ENCODE assay signal across 8 mouse cellular contexts in the genomic region with DNA sequence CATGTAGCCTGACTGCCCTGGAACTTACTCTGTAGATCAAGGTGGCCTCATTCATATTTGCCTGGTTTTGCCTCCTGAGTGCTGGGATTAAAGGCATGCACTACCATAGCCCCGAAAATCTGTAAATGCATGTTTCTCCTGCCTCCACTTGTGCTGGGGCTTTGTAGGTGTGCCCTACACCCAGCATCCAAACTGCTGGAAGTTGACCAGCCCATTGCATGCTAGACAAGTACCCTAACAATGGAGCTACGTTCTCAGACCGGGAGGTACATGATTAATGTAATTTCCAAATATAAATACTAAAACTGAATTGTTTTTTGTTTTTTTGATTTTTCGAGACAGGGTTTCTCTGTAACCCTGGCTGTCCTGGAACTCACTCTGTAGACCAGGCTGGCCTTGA. TPM values are rescaled to one million over a fixed set of nuclear protein-coding genes. Genes with fewer than 3 reads are reported as not detected.
A peak's percentile ranks its signal among the peaks of the same experiment; 100 is the strongest.
DNase-seq lines count a peak whose midpoint lies in the region; ATAC-seq and TF ChIP-seq lines count a peak whose summit lies in the region.

No protein-coding gene starts in this region.

- no peak for TF ChIP-seq CTCF in layer of hippocampus, adult 2 months (conservative IDR thresholded peaks at IDR 0.05)

- H3K4me1 ChIP-seq in embryonic facial prominence, embryonic 15.5 days: peaks cover 19% of the 10 kb centered on the region
- peaks cover 20% of the 10 kb centered on the region for H3K4me1 ChIP-seq in intestine, embryonic 16.5 days (ENCODE audit: control insufficient read depth, insufficient read depth, low read length)
- peaks cover 23% of the 10 kb centered on the region for H3K4me1 ChIP-seq in neural tube, embryonic 12.5 days

- 44% methylated on average over 4 of the region's 4 CpGs for WGBS in embryonic facial prominence, embryonic 15.5 days
- WGBS in intestine, embryonic 16.5 days: 33% methylated on average over 4 of the region's 4 CpGs
- 63% methylated on average over 4 of the region's 4 CpGs for WGBS in neural tube, embryonic 12.5 days

- no peaks in the 10 kb centered on the region for H3K27me3 ChIP-seq in embryonic facial prominence, embryonic 15.5 days
- H3K27me3 ChIP-seq in intestine, embryonic 16.5 days (replicated peaks; ENCODE audit: control insufficient read depth, insufficient read depth, low read length): no peaks in the 10 kb centered on the region
- no peaks in the 10 kb centered on the region for H3K27me3 ChIP-seq in neural tube, embryonic 12.5 days (replicated peaks)

- H3K9me3 ChIP-seq in embryonic facial prominence, embryonic 15.5 days (replicated peaks): no peaks in the 10 kb centered on the region
- no peaks in the 10 kb centered on the region for H3K9me3 ChIP-seq in intestine, embryonic 16.5 days (ENCODE audit: control insufficient read depth, low read length)
- no peaks in the 10 kb centered on the region for H3K9me3 ChIP-seq in neural tube, embryonic 12.5 days

- no peak for DNase-seq in layer of hippocampus, adult 2 months (ENCODE audit: low spot score in 2 of 2)
- no peak for DNase-seq in layer of hippocampus, postnatal 14 days (ENCODE audit: low spot score in 2 of 2)
- no peak for DNase-seq in layer of hippocampus, adult 9-10 months (ENCODE audit: low spot score)
- DNase-seq in Muller cell, postnatal 12 days (ENCODE audit: inconsistent ontology term): no peak
- DNase-seq in cerebellum, adult 9-11 months: no peak

- H3K36me3 ChIP-seq in embryonic facial prominence, embryonic 15.5 days: peaks cover 21% of the 10 kb centered on the region
- H3K36me3 ChIP-seq in intestine, embryonic 16.5 days (ENCODE audit: control insufficient read depth, insufficient read depth, low read length): peaks cover 7% of the 10 kb centered on the region
- peaks cover 27% of the 10 kb centered on the region for H3K36me3 ChIP-seq in neural tube, embryonic 12.5 days

- H3K4me2 ChIP-seq in embryonic facial prominence, embryonic 15.5 days (replicated peaks): peak overlapping the region; percentile 60
- peak overlapping the region; percentile 91 for H3K4me2 ChIP-seq in intestine, embryonic 16.5 days (ENCODE audit: low read depth, low read length)
- peak overlapping the region; percentile 80 for H3K4me2 ChIP-seq in neural tube, embryonic 12.5 days (replicated peaks)

- H3K27ac ChIP-seq in layer of hippocampus, adult 2 months: no peak overlapping the region; the same call in 1 of the 2 replicates
- H3K27ac ChIP-seq in embryonic facial prominence, embryonic 15.5 days (replicated peaks): no peak overlapping the region
- no peak overlapping the region for H3K27ac ChIP-seq in intestine, embryonic 16.5 days (ENCODE audit: low read length)
- no peak overlapping the region for H3K27ac ChIP-seq in neural tube, embryonic 12.5 days

- H3K4me3 ChIP-seq in layer of hippocampus, adult 2 months: peak overlapping the region; percentile 97
- peak overlapping the region; percentile 88 for H3K4me3 ChIP-seq in embryonic facial prominence, embryonic 15.5 days (replicated peaks)
- H3K4me3 ChIP-seq in intestine, embryonic 16.5 days (ENCODE audit: low read length): peak overlapping the region; percentile 50
- peak overlapping the region; percentile 52 for H3K4me3 ChIP-seq in neural tube, embryonic 12.5 days

- ATAC-seq in embryonic facial prominence, embryonic 15.5 days (ENCODE audit: insufficient number of reproducible peaks, low FRiP score, low TSS enrichment, low read depth): no peak
- no peak for ATAC-seq in intestine, embryonic 16.5 days
- ATAC-seq in neural tube, embryonic 12.5 days (ENCODE audit: low FRiP score, low read depth): no peak

- peak overlapping the region; percentile 37; the same call in 1 of the 2 replicates for H3K9ac ChIP-seq in embryonic facial prominence, embryonic 15.5 days
- H3K9ac ChIP-seq in intestine, embryonic 16.5 days (ENCODE audit: low read depth, low read length): peak overlapping the region; percentile 60
- peak overlapping the region; percentile 62 for H3K9ac ChIP-seq in neural tube, embryonic 12.5 days

RNA-seq across cellular contexts. Expression of gene Zfp207, which starts 2.0 kb away (rescaled TPM):
- total RNA-seq in layer of hippocampus, adult 2 months (2021): 100 to 1,000 TPM; 151 to 152 TPM
- 100 to 1,000 TPM; 162 to 167 TPM for total RNA-seq in layer of hippocampus, postnatal 14 days (2021)
- 203 and 207 TPM in 2 replicates for polyA plus RNA-seq in embryonic facial prominence, embryonic 15.5 days (2015; fragmentation: Nextera tagmentation; extraction: Ambion mirVana)
- polyA plus RNA-seq in intestine, embryonic 16.5 days (2015; fragmentation: Nextera tagmentation; extraction: Ambion mirVana): 170 and 172 TPM in 2 replicates
- polyA plus RNA-seq in neural tube, embryonic 12.5 days (2016; fragmentation: Nextera tagmentation; extraction: Ambion mirVana): 252 and 256 TPM in 2 replicates

RNA-seq across cellular contexts. Expression of gene 5730455P16Rik, which starts 7.2 kb away (rescaled TPM):
- 10 to 100 TPM; 51.3 to 53.0 TPM for total RNA-seq in layer of hippocampus, adult 2 months (2021)
- 10 to 100 TPM; 44.4 to 49.1 TPM for total RNA-seq in layer of hippocampus, postnatal 14 days (2021)
- 20.3 and 20.9 TPM in 2 replicates for polyA plus RNA-seq in embryonic facial prominence, embryonic 15.5 days (2015; fragmentation: Nextera tagmentation; extraction: Ambion mirVana)
- 11.5 and 14.9 TPM in 2 replicates for polyA plus RNA-seq in intestine, embryonic 16.5 days (2015; fragmentation: Nextera tagmentation; extraction: Ambion mirVana)
- 28.0 and 31.6 TPM in 2 replicates for polyA plus RNA-seq in neural tube, embryonic 12.5 days (2016; fragmentation: Nextera tagmentation; extraction: Ambion mirVana)

RNA-seq across cellular contexts. Expression of gene Psmd11, which starts 43.4 kb away (rescaled TPM):
- total RNA-seq in layer of hippocampus, adult 2 months (2021): 100 to 1,000 TPM in 1 of 2 experiments, 10 to 100 TPM in 1; 93.8 to 101 TPM
- total RNA-seq in layer of hippocampus, postnatal 14 days (2021): 100 to 1,000 TPM; 102 to 109 TPM
- polyA plus RNA-seq in embryonic facial prominence, embryonic 15.5 days (2015; fragmentation: Nextera tagmentation; extraction: Ambion mirVana): 293 and 308 TPM in 2 replicates
- 259 and 281 TPM in 2 replicates for polyA plus RNA-seq in intestine, embryonic 16.5 days (2015; fragmentation: Nextera tagmentation; extraction: Ambion mirVana)
- 309 and 324 TPM in 2 replicates for polyA plus RNA-seq in neural tube, embryonic 12.5 days (2016; fragmentation: Nextera tagmentation; extraction: Ambion mirVana)
